Mouse (Mus musculus) kidney, adult 2 months (tissue): ENCODE measurements around the gene Pomgnt1.

Source experiments
- CTCF ChIP-seq: fragments of 200-500 bp; conservative IDR thresholded peaks from 2 replicates; pipeline ENCODE4 v1.5.1; 2011; ENCODE audit warnings: low read depth, mild to moderate bottlenecking, control low read depth, low read length, moderate library complexity, mixed read lengths; ENCODE audit not compliant: insufficient read depth, insufficient read length
- POLR2A ChIP-seq: fragments of 200-500 bp; IDR thresholded peaks from one replicate; pipeline ENCODE4 v1.6.1; 2011; ENCODE audit warnings: low read depth, low read length, control low read depth

- no peak for TF ChIP-seq CTCF
- TF ChIP-seq POLR2A: no peak
Measured at GRCm38 (mm10) chr4:116076369-116077231, 47.0 kb upstream of the Pomgnt1 start.
